Mouse (Mus musculus) lung, postnatal 0 days (tissue): ENCODE results near the gene Clic3. TPM values are rescaled to one million over a fixed set of nuclear protein-coding genes. Genes with fewer than 3 reads are reported as not detected.

ENCODE experiments used
- ATAC-seq: fragments of 200-750 bp; cut with Nextera tagmentation; 2 replicates; pipeline ENCODE4 v1.8.0; 2017; ENCODE audit warnings: moderate library complexity
- DNase-seq: peaks from one replicate; pipeline ENCODE4 v3.0.0-alpha.2; 2016; ENCODE audit warnings: low spot score
- H3K27ac ChIP-seq: fragments of 300-500 bp; sonication (generic); 2 replicates; pipeline ENCODE4 v1.5.1; 2014; ENCODE audit warnings: antibody characterized with exemption, mild to moderate bottlenecking, low read length, mixed read lengths
- H3K27me3 ChIP-seq: fragments of 300-500 bp; sonication (generic); replicated peaks from 2 replicates; pipeline ENCODE4 v1.6.1; 2014; ENCODE audit warnings: low read length, mixed read lengths; ENCODE audit not compliant: insufficient read depth
- H3K36me3 ChIP-seq: fragments of 300-500 bp; sonication (generic); 2 replicates; pipeline ENCODE4 v1.6.1; 2014; ENCODE audit warnings: low read length, mixed read lengths; ENCODE audit not compliant: insufficient read depth
- H3K4me1 ChIP-seq: fragments of 300-500 bp; sonication (generic); 2 replicates; pipeline ENCODE4 v1.6.1; 2014; ENCODE audit warnings: antibody characterized with exemption, low read depth, low read length, mixed read lengths; ENCODE audit not compliant: insufficient read depth
- H3K4me2 ChIP-seq: fragments of 300-500 bp; sonication (generic); replicated peaks from 2 replicates; pipeline ENCODE4 v1.6.1; 2014; ENCODE audit warnings: low read depth, mild to moderate bottlenecking, low read length, moderate library complexity, mixed read lengths
- H3K4me3 ChIP-seq: fragments of 300-500 bp; sonication (generic); 2 replicates; pipeline ENCODE4 v1.5.1; 2014; ENCODE audit warnings: low read depth, low read length
- H3K9ac ChIP-seq: fragments of 300-500 bp; sonication (generic); replicated peaks from 2 replicates; pipeline ENCODE4 v1.6.1; 2014; ENCODE audit warnings: low read depth, mild to moderate bottlenecking
- H3K9me3 ChIP-seq: fragments of 300-500 bp; sonication (generic); 2 replicates; pipeline ENCODE4 v1.6.1; 2016; ENCODE audit warnings: low read length, mixed read lengths
- CTCF ChIP-seq: IDR thresholded peaks from 2 replicates; pipeline ENCODE4 v1.5.1; 2016; ENCODE audit warnings: antibody characterized with exemption, mild to moderate bottlenecking
- EP300 ChIP-seq: IDR thresholded peaks from 2 replicates; pipeline ENCODE4 v1.6.1; 2016; ENCODE audit warnings: antibody characterized with exemption, mild to moderate bottlenecking, control low read depth
- WGBS: fragments of 180-500 bp; shearing (Covaris S2); extraction: QIAGEN DNeasy Blood & Tissue Kit; methylation state at CpG from one replicate; pipeline ENCODE4 v1.1.7; 2014; 5-methylcytosine and 5-hydroxymethylcytosine counted together
- polyA plus RNA-seq: library from polyadenylated mRNA; unstranded; fragments of >200 nt; fragmentation: Nextera tagmentation; extraction: Ambion mirVana; gene quantifications from 2 replicates; pipeline ENCODE4 v1.2.1, GENCODE M21; 2015

Gene Clic3
- polyA plus RNA-seq, 1 experiment from 2014 or later = 633 TPM

DNA sequence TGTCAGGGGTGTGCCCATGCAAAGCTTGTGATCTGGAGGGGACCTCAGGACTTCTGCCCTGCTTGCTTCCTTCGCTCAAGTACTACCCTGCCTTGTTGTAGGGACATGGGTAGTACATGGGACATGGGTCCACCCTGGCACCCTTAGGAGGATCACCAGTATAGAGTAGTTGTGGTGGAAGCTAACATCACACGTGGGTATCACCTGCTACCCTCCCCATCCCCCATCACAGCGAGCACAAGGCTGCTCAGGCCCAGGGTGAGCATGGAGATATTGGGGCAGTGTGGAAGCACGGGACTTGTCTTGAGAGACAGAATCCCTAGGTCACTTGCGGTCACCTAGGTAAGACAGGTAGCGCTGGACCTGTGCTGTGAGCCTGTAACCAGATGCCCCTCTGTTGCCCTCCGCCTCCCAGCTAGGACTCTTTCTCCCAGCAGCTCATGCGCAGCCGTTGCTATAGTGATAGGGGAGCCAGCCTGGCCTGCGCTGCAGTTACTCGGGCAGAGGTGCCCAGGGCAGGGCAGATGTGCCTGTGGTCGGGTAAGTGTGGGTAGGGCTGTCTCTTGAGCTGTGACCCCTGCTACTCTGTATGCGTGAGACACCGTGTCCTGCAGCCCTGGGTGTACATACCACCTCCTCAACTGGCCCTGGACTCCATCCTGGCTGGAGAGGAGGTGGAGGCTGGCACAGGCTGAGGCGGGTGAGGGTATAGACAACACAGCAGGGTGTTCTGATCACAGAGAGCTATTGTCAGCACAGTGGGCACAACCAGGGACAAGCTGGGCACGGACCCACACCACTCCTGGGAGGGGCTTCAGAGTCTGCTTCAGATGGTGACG lies 26.0 kb upstream of the Clic3 start:
- H3K27me3 ChIP-seq = peaks cover 10% of the 10 kb centered on the region; the same call in 1 of the 2 replicates
- 61% methylated on average over 17 of the region's 17 CpGs for WGBS
- H3K27ac ChIP-seq = no peak overlapping the region
- H3K4me3 ChIP-seq = no peak overlapping the region
- ATAC-seq = no peak
- TF ChIP-seq CTCF (no peak), EP300 (no peak)
- H3K36me3 ChIP-seq = no peaks in the 10 kb centered on the region
- H3K9ac ChIP-seq = no peak overlapping the region
- DNase-seq = no peak
- H3K4me2 ChIP-seq = no peak overlapping the region
- no peaks in the 10 kb centered on the region for H3K9me3 ChIP-seq
- no peaks in the 10 kb centered on the region for H3K4me1 ChIP-seq

DNA sequence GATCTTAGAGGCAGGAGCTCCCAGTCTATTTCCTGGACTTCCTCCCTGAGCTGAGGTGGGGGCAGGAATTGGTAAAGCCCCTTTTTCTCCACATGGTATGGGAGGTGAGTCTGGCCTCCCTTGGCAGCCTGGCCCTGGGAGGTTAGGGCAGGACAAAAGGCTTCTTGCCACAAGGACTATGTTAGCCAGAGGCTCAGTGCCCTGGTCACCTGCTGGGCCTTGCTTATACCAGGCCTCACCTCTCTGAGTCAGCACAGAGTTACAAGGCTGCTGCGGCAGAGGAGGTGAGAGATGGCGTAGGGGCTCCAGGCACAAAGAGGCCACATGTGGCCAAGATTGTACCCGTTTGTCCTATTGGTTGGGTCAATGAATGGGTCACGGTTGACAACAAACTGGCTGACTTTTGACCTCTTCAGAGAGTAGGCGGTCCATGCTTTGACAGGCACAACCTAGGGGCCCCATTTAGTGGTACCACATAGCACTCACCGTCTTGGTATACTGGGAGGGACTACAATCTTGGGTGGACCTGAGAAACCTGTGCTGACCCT lies 25.3 kb upstream of the Clic3 start:
- Histone ChIP-seq H3K27ac (no peak overlapping the region), H3K36me3 (no peaks in the 10 kb centered on the region), H3K9me3 (no peaks in the 10 kb centered on the region), H3K4me1 (no peaks in the 10 kb centered on the region), H3K27me3 (peaks cover 10% of the 10 kb centered on the region; the same call in 1 of the 2 replicates), H3K9ac (no peak overlapping the region), H3K4me2 (no peak overlapping the region), H3K4me3 (no peak overlapping the region)
- no peak for ATAC-seq
- 67% methylated on average over 6 of the region's 6 CpGs for WGBS
- no peak for TF ChIP-seq CTCF
- no peak for DNase-seq

DNA sequence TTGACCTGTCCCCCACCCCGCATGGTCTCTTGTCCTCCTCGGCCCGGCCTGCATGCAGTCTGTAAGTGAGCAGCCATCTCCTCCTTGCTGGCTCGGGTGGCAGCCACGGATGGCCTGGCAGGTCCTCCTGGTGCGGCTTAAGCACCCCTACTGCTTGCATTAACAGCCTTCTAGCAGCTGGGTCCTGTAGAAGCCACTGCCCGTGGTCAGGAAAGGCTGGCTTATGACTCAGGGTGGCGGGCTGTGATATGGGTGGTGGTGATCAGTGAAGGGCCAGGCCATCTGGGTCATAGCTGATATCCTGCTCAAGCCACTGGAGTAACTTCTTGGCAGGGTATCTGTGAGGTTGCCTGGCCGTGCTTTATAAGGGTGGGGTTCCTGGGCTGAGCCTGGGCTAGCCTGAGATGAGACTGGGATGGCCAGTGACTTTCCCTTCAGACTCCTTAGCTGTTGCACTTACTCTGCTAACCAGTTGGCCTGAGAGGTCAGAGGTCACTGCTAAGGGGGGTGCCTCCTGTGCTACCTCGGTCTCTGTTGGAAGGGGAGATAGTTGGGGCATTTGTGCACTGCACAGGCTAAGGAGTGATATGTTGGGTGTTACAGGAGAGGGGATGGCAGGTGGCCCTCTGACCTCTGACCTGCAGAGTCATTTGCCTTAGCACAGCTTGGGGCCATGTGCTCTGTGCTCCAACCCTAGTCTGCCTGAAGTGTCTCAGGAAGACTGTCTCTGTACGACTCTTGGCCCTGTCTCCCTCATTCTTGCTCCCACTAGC lies 24.1 kb upstream of the Clic3 start:
- Histone ChIP-seq H3K4me2 (no peak overlapping the region), H3K36me3 (no peaks in the 10 kb centered on the region), H3K4me3 (no peak overlapping the region), H3K4me1 (no peaks in the 10 kb centered on the region), H3K27me3 (peaks cover 10% of the 10 kb centered on the region; the same call in 1 of the 2 replicates), H3K9me3 (no peaks in the 10 kb centered on the region), H3K27ac (no peak overlapping the region), H3K9ac (no peak overlapping the region)
- ATAC-seq (no peak), DNase-seq (no peak)
- WGBS = 68% methylated on average over 11 of the region's 11 CpGs
- TF ChIP-seq CTCF (no peak), EP300 (no peak)

DNA sequence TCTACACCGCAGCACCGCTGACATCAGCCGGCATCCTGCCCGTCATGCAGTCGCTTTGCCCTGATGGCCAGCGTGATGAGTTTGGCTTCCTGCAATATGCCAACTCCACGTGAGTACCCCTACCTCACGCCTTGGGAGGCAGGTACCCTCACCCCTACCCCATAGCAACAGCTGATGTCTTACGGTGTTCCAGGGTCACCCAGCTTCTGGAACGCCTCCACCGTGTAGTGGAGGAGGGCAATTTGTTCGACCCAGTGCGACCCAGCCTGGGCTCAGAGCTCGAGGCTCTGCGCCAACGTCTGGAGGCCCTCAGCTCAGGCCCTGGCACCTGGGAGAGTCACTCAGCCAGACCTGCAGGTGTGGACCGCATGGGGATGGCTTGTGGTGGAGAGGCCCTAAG lies 23.5 kb upstream of the Clic3 start:
- no peaks in the 10 kb centered on the region for H3K9me3 ChIP-seq
- no peaks in the 10 kb centered on the region; the same call in 1 of the 2 replicates for H3K36me3 ChIP-seq
- peaks cover 10% of the 10 kb centered on the region; the same call in 1 of the 2 replicates for H3K27me3 ChIP-seq
- no peak overlapping the region for H3K4me2 ChIP-seq
- H3K9ac ChIP-seq = no peak overlapping the region
- no peak overlapping the region for H3K27ac ChIP-seq
- H3K4me3 ChIP-seq = no peak overlapping the region
- 79% methylated on average over 17 of the region's 17 CpGs for WGBS
- H3K4me1 ChIP-seq = no peaks in the 10 kb centered on the region
- no peak for DNase-seq
- TF ChIP-seq EP300 (no peak), CTCF (no peak)
- no peak for ATAC-seq

DNA sequence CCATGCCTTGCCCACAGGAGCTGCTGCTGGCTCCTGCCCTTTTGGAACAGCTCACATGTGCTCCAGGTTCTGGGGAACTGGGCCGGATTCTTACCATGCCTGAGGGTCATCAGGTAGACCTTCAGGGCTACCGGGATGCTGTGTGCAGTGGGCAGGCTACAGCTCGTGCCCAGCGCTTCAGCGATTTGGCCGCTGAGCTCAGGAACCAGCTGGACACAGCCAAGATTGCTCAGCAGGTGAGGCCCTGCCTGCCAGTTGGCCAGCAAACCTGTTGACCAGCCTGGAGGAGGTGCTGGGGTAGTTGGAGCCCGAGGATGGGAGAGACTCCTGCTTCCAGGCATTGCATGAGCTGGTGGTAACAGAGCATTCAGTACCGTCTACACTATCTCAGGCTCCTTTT lies 22.3 kb upstream of the Clic3 start:
- TF ChIP-seq CTCF (no peak), EP300 (no peak)
- Histone ChIP-seq H3K27me3 (0 out of 2 replicates have a peak, but pooled peaks cover 7% of the 10 kb centered on the region), H3K9me3 (no peaks in the 10 kb centered on the region), H3K27ac (no peak overlapping the region), H3K36me3 (no peaks in the 10 kb centered on the region; the same call in 1 of the 2 replicates), H3K9ac (no peak overlapping the region), H3K4me3 (no peak overlapping the region), H3K4me2 (no peak overlapping the region), H3K4me1 (no peaks in the 10 kb centered on the region)
- no peak for DNase-seq
- ATAC-seq = no peak
- WGBS = 82% methylated on average over 8 of the region's 8 CpGs

DNA sequence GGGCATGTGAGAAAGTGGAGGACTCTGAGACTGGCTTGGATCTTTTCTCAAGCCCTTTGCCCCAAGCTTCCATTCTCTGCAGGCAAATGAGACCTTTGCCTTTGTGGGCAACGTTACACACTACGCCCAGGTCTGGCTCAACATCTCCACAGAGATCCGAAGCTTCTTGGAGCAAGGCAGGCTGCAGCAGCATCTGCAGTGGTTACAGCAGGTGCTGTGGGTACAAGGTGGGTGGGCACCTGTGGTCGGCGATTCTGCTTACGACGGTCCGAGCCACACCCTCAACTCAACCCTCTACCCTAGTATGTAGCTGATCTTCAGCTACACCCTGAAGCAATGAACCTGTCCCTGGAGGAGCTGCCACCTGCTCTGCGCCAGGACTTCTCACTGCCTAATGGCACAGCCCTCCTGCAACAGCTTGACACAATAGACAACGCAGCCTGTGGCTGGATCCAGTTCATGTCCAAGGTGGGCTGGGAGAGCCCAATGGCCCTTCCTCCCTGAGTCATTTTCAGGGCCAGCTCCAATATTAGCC lies 20.3 kb upstream of the Clic3 start:
- 89% methylated on average over 10 of the region's 10 CpGs for WGBS
- no peaks in the 10 kb centered on the region for H3K27me3 ChIP-seq
- no peaks in the 10 kb centered on the region; the same call in 1 of the 2 replicates for H3K36me3 ChIP-seq
- no peak for DNase-seq
- H3K27ac ChIP-seq = no peak overlapping the region
- H3K4me1 ChIP-seq = no peaks in the 10 kb centered on the region
- H3K4me3 ChIP-seq = no peak overlapping the region
- TF ChIP-seq CTCF (no peak), EP300 (no peak)
- no peak overlapping the region for H3K4me2 ChIP-seq
- H3K9ac ChIP-seq = no peak overlapping the region
- H3K9me3 ChIP-seq = no peaks in the 10 kb centered on the region
- ATAC-seq = no peak
